Mouse (Mus musculus) adrenal gland (tissue): ENCODE data around the gene Duox2.
"Not testable (repeated sequence)": the region's sequence is repeated elsewhere in the genome, so short reads cannot be mapped to it uniquely, and the experiment has no call there.

ENCODE experiments used
- intact Hi-C: fragments of 180-260 bp; cut with DNase I; formaldehyde crosslinking; loops from one replicate; pipeline ENCODE4 v1.15.1; 2025
- long read RNA-seq, 2 experiments: library from polyadenylated mRNA; unstranded; transcript quantifications; one replicate each; pipeline ENCODE4 v2.0.0; 2020; ENCODE audit warnings: borderline replicate concordance in 1 of 2; ENCODE audit not compliant: insufficient replicate concordance in 1 of 2

The Duox2 gene
- long read RNA-seq, experiment 1, result 0 reads
- long read RNA-seq, experiment 2, result 0 reads

GRCm38 (mm10) chr2:122298096-122298499 is at the start of gene Duox2:
Gene Duox2 (minus strand): TSS chr2:122298449.
- intact Hi-C loops, result no loop called here

- intact Hi-C loops, result no loop called here
Measured at GRCm38 (mm10) chr2:122347257-122347656, 49.0 kb upstream of the Duox2 start.

- intact Hi-C loops, result not testable (repeated sequence)
Measured at GRCm38 (mm10) chr2:122346164-122346563, 47.9 kb upstream of the Duox2 start.

DNA sequence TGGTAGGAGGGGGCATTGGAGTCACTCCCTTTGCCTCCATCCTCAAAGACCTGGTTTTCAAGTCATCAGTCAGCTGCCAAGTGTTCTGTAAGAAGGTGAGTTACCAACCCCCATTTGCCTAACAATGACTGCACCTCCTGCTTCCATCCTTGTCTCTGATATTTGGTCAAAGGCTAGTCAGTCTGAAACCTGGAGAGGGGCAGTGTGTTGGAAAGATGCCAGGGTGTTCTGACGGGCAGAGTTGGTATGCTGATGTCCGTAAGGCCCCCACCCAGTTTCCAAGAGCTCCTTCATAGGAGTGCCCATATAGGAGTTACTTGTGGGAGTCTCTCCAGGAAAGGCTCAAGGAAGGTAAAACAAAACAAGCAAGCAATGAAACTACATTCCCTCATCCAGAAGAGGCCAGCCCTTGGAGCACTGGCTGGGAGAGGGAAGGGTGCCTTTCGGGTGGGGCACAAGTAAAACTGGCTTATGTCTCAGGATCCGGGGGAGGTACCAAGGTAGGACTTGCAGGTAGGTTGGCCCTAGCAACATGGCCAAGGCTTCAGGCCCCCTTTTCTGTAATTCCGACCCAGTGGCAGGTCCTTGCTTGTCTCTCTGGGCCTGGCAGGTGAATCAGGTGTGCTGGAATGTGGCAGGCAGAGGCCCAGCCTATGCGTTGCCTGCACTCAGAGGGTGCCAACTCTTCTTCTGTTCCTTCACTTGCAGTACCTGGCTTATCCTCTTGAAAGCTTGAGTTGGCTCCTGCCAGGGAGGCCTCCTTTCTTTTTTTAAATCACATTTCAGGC is 47.1 kb upstream of the Duox2 start:
- intact Hi-C loops, result no loop called here

DNA sequence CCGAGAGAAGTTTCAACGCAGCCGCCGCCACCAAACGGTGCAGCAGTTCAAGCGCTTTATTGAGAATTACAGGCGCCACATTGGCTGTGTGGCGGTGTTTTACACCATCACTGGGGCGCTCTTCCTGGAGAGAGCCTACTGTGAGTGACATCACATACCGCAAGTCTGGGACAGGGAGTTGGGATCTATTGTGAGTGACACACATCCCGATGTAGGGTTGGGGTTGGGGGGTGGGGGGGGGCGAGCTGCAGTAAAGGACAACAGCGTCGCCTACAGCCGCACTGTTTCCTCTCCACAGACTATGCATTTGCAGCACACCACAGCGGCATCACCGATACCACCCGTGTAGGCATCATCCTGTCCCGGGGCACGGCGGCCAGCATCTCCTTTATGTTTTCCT is 39.0 kb upstream of the Duox2 start:
- intact Hi-C loops, result no loop called here

- intact Hi-C loops, result no loop called here
Measured at GRCm38 (mm10) chr2:122334170-122334569, 35.9 kb upstream of the Duox2 start.

DNA sequence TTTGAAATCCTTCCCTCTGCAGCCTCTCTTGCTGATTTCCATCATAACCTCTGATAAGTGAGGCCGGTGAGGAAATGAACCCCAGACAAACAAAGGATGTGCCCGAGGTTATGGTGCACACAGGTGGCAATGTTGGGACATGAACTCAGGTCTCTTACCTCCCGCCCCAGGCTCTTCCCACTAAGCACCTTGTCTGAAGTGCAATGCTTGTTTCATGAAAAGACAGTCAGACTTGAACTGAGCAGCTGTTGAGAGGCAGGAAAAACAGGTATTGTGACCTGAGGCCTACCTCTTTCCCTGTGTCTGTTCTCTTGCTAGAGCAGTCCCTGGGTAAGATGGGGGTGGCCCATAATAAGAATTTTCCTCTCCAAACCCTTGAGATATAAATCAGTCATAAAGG is 34.0 kb upstream of the Duox2 start:
- intact Hi-C loops, result no loop called here

GRCm38 (mm10) chr2:122330317-122330716 is 32.1 kb upstream of the Duox2 start:
- intact Hi-C loops, result not testable (repeated sequence)

DNA sequence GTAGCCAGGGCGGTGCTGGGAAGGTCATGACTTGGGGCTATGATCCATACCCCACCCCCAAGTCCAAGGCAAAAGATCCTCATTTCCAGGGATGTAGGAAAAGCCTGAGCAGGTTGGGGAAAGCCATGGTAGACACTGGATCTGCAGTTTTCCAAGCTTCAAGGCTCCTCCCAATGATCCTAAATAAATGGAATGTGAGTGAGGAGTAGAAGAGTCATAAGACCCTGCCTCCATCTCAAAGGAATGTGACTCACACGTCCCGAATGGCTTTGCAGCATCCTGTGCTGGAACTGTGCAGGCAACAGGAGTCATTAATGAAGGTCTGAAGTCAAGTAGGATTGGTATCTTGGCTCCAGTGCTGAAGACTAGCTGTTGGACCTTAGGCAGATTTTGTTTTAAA is 29.7 kb upstream of the Duox2 start:
- intact Hi-C loops, result no loop called here

GRCm38 (mm10) chr2:122325361-122325760 is 27.1 kb upstream of the Duox2 start:
- intact Hi-C loops, result no loop called here

DNA sequence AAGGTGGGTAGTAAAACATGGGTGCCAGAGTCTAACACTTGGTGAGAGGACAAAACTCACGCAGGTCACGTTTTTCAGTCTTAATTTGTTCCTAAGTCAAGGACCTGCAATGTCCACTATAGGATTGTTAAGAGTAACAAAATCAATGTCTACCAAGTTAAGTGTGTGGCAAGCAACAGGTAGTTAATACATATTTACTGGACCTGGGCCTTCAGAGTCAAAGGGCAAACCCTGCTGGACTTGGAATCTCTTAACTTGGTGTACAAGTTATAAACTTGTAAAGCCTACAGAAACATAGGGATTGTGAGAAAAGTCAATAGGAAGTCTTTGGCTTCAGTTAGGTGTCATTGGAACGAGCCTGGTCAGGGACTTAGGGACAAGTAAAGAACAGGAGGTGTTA is 26.3 kb upstream of the Duox2 start:
- intact Hi-C loops, result no loop called here

DNA sequence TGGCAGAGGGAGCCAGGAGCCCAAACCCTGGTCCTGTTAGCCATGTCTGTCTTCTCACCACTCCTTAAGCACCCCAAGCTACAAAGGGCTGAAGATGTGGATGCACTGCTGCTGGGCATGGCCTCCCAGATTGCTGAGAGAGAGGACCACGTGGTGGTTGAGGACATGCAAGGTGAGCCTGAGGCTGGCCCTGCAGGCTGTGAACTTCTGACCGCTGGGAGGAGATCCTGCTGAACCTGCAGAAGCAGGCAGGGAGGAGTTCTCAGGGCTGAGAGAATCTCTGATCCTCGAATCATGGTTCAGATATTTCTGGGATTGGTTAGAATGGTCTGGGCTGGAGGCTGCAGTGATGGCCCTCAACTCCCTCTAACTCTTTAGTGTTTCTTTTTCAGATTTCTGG is 25.7 kb upstream of the Duox2 start:
- intact Hi-C loops, result no loop called here

GRCm38 (mm10) chr2:122317384-122317783 is 19.1 kb upstream of the Duox2 start:
- intact Hi-C loops, result no loop called here

DNA sequence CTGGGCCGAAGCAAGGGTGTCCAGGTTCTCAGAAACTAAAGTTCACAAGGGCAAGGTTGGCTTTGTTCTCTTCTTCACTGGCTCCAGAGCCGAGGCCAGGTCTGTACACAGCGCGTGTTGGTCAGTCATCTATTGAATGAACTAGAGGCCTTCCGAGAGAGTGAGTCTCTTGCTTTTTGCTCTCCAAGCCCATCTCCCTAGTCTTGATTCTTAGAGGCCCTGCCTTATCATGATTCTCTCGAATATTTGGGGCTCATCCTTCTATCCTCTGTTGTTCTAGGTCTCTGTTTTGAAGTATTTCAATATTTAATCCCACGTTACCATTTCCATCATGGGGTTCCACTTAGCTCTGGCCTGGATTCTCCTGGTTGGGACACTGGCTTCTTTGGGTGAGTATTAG is 17.1 kb upstream of the Duox2 start, which contains the start of gene Duox1:
TSS of gene Duox1 (plus strand) at position 301 of the 400 bp plus-strand sequence.
- intact Hi-C loops, result no loop called here

DNA sequence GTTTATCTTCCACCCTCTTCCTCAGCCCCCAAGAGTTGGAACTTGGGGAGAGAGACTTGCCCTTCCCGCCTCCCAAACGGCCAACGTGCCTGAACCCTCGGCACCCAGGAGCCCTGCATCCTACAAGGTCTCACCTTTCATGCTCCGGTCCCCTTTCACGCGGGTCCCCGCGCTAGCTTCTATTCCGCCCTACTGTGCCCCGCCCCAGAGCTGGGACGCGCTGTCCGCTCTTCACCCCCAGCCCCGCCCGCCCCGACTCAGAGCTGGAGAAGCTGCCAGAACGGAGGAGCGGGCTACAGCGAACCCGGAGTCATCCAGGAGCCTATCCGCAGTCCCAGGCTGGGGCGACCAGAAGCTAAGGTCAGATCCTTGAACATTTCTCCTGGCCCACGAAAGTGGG is 15.3 kb upstream of the Duox2 start, which contains the start of gene Duoxa1:
TSS of gene Duoxa1 (minus strand) at position 195 of the 400 bp plus-strand sequence.
- intact Hi-C loops, result no loop called here

DNA sequence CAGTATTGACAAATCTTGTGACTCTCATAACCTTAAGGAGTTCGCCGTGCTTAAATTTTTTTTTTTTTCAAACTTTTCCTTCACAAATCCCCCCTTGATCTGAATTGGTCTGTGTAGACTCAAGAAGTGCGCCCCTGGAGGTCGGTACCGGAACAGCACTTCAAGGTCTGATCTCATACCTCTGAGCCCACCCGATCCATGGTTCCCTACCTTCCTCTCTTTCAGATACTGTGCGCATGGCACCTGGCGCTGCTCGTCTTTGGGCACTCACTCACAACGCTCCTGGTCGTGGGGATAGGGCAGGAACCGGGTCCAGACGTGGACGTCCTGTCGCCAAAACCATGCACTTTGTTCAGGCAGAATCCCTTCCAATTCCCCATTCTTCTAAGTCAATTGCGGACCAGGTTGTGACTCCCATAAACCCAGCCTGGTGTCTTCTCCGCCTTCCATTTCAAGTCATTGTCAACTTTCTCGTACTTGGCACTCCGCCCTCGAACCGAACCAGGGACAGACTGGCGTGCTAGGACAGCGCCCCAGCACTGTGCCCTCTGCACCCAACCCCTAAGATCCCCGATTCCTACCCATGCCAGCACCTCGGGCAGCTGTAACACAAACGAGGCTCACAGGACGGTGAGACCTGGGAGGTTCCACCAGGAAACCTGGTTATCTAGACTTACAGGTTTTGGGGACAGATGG is 14.6 kb upstream of the Duox2 start:
- intact Hi-C loops, result no loop called here

- intact Hi-C loops, result no loop called here
Measured at GRCm38 (mm10) chr2:122311561-122311960, 13.3 kb upstream of the Duox2 start.

GRCm38 (mm10) chr2:122309647-122310046 is 11.4 kb upstream of the Duox2 start:
- intact Hi-C loops, result no loop called here

DNA sequence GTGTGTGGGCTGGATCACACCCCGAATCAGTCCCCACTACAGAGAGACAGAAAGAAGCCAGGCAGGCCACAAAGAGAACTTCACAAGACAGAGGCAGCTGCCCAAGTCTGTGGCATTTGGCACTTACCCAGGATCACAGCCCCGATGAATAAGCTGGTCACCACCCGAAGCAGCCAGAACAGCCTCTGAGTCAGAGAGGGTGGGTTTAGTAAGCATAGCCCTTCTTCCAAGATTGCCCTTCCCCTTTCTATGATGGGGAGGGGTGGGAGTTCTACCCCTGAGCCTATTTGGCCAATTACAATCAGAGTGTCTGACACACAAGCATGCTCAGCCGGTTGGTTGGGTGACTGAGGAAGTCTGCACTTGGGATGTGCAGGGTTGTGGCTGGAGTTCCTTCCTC is 7.9 kb upstream of the Duox2 start:
- intact Hi-C loops, result no loop called here

DNA sequence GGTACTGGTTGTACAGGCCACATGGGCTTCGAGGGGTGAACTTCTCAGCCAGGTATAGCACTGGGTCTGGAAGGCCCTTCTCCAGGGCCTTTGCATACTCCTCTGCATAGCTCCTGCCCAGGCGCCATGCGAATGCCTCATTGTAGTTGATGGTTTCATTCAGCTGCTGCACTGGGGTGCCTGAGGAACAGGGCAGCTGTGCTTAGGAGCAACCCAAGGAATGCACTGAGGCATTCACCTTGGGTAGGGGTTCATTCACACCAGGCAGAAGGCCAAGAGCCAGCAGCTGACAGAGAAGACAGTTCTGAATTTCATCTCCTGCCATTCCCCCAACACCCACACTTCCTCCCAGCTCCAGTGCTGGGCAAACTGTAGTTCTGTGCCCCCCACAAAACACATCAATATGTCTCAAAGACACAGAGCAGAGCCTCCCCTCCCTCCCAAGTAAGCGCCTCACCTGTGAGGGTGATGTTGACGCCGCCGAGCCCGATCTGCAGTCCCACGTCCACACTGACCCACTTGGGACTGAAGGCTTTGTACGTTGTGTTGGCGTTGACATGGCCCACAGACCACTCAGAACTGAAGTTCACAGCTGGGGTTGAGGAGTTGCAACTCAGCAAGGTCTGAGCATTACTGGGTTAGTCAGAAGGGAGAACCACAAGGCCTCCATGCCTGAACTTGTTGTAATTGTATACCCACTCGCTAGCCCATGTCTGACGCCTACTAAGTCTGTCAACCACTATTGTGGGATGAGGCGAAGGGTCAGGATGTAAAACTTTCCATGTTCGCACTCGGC is 7.0 kb upstream of the Duox2 start:
- intact Hi-C loops, result no loop called here

DNA sequence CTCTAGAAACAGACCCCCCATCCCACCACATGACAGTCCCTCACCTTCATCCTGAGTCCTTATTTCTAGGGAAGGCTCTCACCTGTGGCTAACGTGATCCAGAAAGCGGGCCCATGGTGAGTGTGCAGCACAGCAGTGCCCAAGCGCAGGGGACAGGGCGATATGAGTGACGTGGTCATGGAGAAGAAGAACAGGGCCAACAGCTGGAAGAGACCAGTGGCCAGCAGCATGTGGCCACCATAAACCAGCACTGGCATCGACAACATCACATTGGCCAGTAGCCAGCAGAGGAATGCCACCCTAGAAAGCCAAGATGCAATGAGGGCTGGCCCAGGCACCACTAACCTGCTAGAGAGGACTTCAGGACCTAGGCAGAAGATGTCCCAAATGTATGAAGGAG is 6.3 kb upstream of the Duox2 start:
- intact Hi-C loops, result no loop called here
